Mouse (Mus musculus) neutrophil, adult 5-6 weeks (primary cell): Measurements from ENCODE around the gene Prkar1a. TPM values are rescaled to one million over a fixed set of nuclear protein-coding genes. Genes with fewer than 3 reads are reported as not detected.

Experiments used
- total RNA-seq: library from RNA; stranded (forward); fragments of 200-1000 nt; gene quantifications from 2 replicates; pipeline ENCODE4 v1.2.3, GENCODE M21; 2017

Prkar1a gene
- total RNA-seq, 1 experiment from 2014 or later = 123 TPM

Other genes with a start within 250 kb of the Prkar1a start
- 0.23 and 0.98 TPM in 2 replicates for gene 9930022D16Rik, start 235.5 kb upstream of the Prkar1a start, total RNA-seq
- gene Amz2, start 223.5 kb upstream of the Prkar1a start, total RNA-seq = 39.3 and 41.0 TPM in 2 replicates
- gene Arsg, start 176.0 kb upstream of the Prkar1a start, total RNA-seq = 21.5 and 24.6 TPM in 2 replicates
- 45.0 and 49.8 TPM in 2 replicates for gene Slc16a6, start 175.8 kb upstream of the Prkar1a start, total RNA-seq
- gene Wipi1, start 37.4 kb upstream of the Prkar1a start, total RNA-seq = 1.2 and 2.4 TPM in 2 replicates
- 0.25 TPM in 1 of 2 replicates, not detected in the other for gene Fam20a, start 72.9 kb downstream of the Prkar1a start, total RNA-seq
- 1.6 TPM in 1 of 2 replicates, not detected in the other for gene 1700012B07Rik, start 178.6 kb downstream of the Prkar1a start, total RNA-seq